Mouse (Mus musculus) midbrain, embryonic 13.5 days (tissue): ENCODE results near the gene Bphl. TPM values are rescaled to one million over a fixed set of nuclear protein-coding genes. Genes with fewer than 3 reads are reported as not detected.

Source experiments
- ATAC-seq: fragments of 200-750 bp; cut with Nextera tagmentation; 2 replicates; pipeline ENCODE4 v1.8.0; 2017; ENCODE audit warnings: mild to moderate bottlenecking, moderate TSS enrichment, moderate library complexity
- H3K27ac ChIP-seq: fragments of 300-500 bp; sonication (generic); 2 replicates; pipeline ENCODE4 v1.5.1; 2015; ENCODE audit warnings: inconsistent platforms, mild to moderate bottlenecking, moderate library complexity
- H3K27me3 ChIP-seq: fragments of 300-500 bp; sonication (generic); 2 replicates; pipeline ENCODE4 v1.6.1; 2015; ENCODE audit warnings: mild to moderate bottlenecking, inconsistent platforms
- H3K36me3 ChIP-seq: fragments of 300-500 bp; sonication (generic); 2 replicates; pipeline ENCODE4 v1.6.1; 2015; ENCODE audit warnings: mild to moderate bottlenecking, inconsistent platforms
- H3K4me1 ChIP-seq: fragments of 300-500 bp; sonication (generic); replicated peaks from 2 replicates; pipeline ENCODE4 v1.6.1; 2015; ENCODE audit warnings: inconsistent platforms
- H3K4me2 ChIP-seq: fragments of 300-500 bp; sonication (generic); replicated peaks from 2 replicates; pipeline ENCODE4 v1.6.1; 2015; ENCODE audit warnings: moderate library complexity, mild to moderate bottlenecking, inconsistent platforms
- H3K4me3 ChIP-seq: fragments of 300-500 bp; sonication (generic); replicated peaks from 2 replicates; pipeline ENCODE4 v1.5.1; 2015; ENCODE audit warnings: mild to moderate bottlenecking, inconsistent platforms
- H3K9ac ChIP-seq: fragments of 300-500 bp; sonication (generic); replicated peaks from 2 replicates; pipeline ENCODE4 v1.6.1; 2015; ENCODE audit warnings: mild to moderate bottlenecking, inconsistent platforms
- H3K9me3 ChIP-seq: fragments of 300-500 bp; sonication (generic); 2 replicates; pipeline ENCODE4 v1.6.1; 2016; ENCODE audit warnings: mild to moderate bottlenecking, inconsistent platforms
- WGBS: fragments of 180-500 bp; shearing (Covaris S2); methylation state at CpG from one replicate; pipeline ENCODE4 v1.1.7; 2015; 5-methylcytosine and 5-hydroxymethylcytosine counted together
- polyA plus RNA-seq: library from polyadenylated mRNA; unstranded; fragments of >200 nt; fragmentation: Nextera tagmentation; extraction: Ambion mirVana; gene quantifications from 2 replicates; pipeline ENCODE4 v1.2.1, GENCODE M21; 2015

Bphl gene
- polyA plus RNA-seq, 1 experiment from 2014 or later, result 36.8 TPM

DNA sequence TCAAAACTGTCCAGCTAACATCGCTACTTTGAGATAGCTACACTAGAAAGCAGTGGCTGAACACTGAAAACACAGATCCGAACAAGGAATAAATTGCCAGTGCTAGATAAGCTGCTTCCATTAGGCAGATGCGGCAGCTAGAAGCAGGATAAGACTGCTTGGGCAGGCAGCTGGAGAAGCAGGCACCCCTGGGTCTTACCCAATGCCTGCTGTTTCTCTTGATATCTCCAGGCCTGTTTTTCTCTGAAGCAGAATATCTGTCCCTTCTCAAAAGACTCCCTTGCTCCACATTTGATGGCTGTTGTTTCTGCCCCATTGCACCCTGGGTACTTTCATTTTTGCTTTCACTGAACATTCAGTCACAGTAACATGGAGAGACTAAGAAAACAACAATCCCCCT lies 63.3 kb downstream of the Bphl start:
- Histone ChIP-seq H3K9ac (no peak overlapping the region), H3K36me3 (no peaks in the 10 kb centered on the region), H3K4me1 (peaks cover 14% of the 10 kb centered on the region), H3K27ac (no peak overlapping the region), H3K9me3 (no peaks in the 10 kb centered on the region), H3K4me2 (no peak overlapping the region), H3K4me3 (no peak overlapping the region), H3K27me3 (no peaks in the 10 kb centered on the region)
- no peak for ATAC-seq
- WGBS, result 75% methylated on average over 3 of the region's 3 CpGs

DNA sequence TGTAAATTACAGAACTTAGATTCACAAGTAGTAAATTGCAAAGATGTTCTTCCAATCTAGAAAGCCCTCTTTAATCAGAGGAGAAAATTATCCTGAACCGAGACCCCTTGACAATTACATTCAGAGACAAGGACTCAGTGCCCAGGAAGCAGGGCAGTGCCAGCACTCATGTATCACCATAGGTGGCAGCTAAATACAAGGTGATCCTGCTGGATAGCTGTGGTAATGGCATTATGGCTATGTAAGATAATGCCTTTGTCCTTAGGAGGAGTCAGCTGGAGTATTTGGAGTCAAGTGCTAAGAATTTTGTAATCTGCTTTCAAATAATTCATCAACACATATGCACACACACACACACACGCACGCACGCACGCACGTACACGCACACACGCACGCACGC lies 63.9 kb downstream of the Bphl start:
- no peaks in the 10 kb centered on the region for H3K27me3 ChIP-seq
- peaks cover 10% of the 10 kb centered on the region for H3K4me1 ChIP-seq
- no peak overlapping the region for H3K4me3 ChIP-seq
- H3K9ac ChIP-seq, result no peak overlapping the region
- 92% methylated on average over 10 of the region's 10 CpGs for WGBS
- no peak overlapping the region for H3K27ac ChIP-seq
- no peaks in the 10 kb centered on the region for H3K9me3 ChIP-seq
- no peak overlapping the region for H3K4me2 ChIP-seq
- no peaks in the 10 kb centered on the region for H3K36me3 ChIP-seq
- no peak for ATAC-seq

DNA sequence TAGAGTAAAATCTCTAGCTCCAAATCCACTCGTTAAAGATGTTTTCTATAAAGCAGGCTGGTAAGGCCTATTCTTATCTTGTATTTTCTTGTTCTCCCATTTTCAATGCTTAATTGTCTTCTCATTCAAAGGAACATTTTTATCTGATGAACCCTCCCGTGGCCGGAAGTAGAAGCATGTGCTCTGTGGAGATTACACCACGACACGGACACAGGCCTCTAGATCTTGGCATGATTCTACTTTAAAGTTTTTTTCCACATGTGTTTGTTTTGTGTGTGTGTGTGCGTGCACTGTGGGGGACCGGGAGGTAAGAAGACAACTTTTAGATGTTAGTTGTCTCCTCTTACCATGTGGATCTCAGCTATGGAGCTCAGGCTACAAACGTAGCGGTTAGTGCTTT lies 64.5 kb downstream of the Bphl start:
- ATAC-seq, result no peak
- no peak overlapping the region for H3K4me2 ChIP-seq
- WGBS, result 79% methylated on average over 9 of the region's 9 CpGs
- H3K27ac ChIP-seq, result no peak overlapping the region
- H3K9me3 ChIP-seq, result no peaks in the 10 kb centered on the region
- no peaks in the 10 kb centered on the region for H3K36me3 ChIP-seq
- H3K4me1 ChIP-seq, result peaks cover 3% of the 10 kb centered on the region
- no peaks in the 10 kb centered on the region for H3K27me3 ChIP-seq
- no peak overlapping the region for H3K4me3 ChIP-seq
- no peak overlapping the region for H3K9ac ChIP-seq

DNA sequence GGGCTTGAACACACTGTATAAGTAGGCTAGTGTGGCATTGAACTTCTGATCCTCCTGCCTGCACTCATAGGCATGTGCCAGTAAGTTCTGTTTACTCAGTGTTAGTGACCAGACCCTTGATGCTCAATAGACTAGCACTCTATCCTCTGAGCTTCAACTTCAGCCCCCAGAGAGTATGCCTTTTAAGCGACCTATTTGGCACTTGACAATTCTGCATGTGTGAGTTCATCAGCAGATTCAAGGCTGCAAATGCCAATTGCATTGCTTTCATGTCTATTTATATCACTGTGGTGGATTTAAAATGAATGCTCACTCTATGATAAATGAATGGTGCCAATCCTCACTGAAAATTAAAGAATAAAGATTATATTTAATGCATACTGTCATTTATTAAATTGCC lies 68.0 kb downstream of the Bphl start:
- Histone ChIP-seq H3K9ac (no peak overlapping the region), H3K4me1 (peaks cover 8% of the 10 kb centered on the region; the same call in 1 of the 2 replicates), H3K27me3 (no peaks in the 10 kb centered on the region), H3K4me2 (no peak overlapping the region), H3K9me3 (no peaks in the 10 kb centered on the region), H3K27ac (no peak overlapping the region), H3K36me3 (no peaks in the 10 kb centered on the region), H3K4me3 (no peak overlapping the region)
- ATAC-seq, result no peak
- WGBS, result 78% methylated on average over 1 of the region's 1 CpGs

DNA sequence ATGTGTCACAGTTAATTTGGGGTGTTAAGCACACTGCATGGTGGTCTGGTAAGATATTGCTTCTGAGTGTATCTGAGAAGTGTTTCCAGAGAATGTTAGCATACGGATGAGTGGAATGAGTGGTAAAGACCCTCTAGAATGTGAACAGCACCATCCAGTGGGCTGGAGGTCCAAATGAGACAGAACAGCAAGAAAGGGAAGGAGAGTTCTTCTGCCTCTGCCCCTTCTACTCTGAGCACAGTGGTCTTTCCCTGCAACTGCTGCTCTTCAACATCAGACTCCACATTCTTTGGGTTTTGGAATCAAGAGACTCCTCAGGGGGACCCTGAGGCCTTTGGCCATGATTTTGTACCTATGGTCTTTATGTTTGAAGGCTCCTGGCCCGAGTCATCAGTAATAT lies 68.9 kb downstream of the Bphl start:
- WGBS, result 92% methylated on average over 2 of the region's 2 CpGs
- H3K27me3 ChIP-seq, result no peaks in the 10 kb centered on the region
- no peak overlapping the region for H3K27ac ChIP-seq
- no peaks in the 10 kb centered on the region for H3K9me3 ChIP-seq
- peaks cover 8% of the 10 kb centered on the region; the same call in 1 of the 2 replicates for H3K4me1 ChIP-seq
- no peaks in the 10 kb centered on the region for H3K36me3 ChIP-seq
- no peak overlapping the region for H3K4me2 ChIP-seq
- H3K9ac ChIP-seq, result no peak overlapping the region
- no peak overlapping the region for H3K4me3 ChIP-seq
- no peak for ATAC-seq

DNA sequence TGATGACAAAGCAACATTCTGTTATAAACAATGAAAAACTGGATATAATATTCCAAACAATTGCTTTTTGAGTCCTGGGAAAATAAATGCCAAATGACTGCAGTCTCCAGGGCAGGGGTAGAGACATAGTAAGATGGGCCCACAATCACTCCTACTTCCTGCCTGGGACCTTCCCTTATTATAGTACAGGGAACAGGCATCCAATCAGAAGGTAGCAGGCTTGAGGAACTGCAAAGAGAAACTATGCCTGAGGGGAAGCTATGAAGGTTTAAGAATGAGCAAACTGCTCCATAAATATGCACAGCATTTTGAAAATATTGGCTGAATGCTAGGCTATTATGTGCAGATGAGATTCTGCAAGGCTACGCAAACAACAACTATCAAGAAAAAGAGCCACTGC lies 69.6 kb downstream of the Bphl start:
- Histone ChIP-seq H3K27me3 (no peaks in the 10 kb centered on the region), H3K4me2 (no peak overlapping the region), H3K36me3 (no peaks in the 10 kb centered on the region), H3K27ac (no peak overlapping the region), H3K4me1 (peaks cover 8% of the 10 kb centered on the region; the same call in 1 of the 2 replicates), H3K4me3 (no peak overlapping the region), H3K9ac (no peak overlapping the region), H3K9me3 (no peaks in the 10 kb centered on the region)
- no peak for ATAC-seq
- WGBS, result 100% methylated on average over 1 of the region's 1 CpGs

DNA sequence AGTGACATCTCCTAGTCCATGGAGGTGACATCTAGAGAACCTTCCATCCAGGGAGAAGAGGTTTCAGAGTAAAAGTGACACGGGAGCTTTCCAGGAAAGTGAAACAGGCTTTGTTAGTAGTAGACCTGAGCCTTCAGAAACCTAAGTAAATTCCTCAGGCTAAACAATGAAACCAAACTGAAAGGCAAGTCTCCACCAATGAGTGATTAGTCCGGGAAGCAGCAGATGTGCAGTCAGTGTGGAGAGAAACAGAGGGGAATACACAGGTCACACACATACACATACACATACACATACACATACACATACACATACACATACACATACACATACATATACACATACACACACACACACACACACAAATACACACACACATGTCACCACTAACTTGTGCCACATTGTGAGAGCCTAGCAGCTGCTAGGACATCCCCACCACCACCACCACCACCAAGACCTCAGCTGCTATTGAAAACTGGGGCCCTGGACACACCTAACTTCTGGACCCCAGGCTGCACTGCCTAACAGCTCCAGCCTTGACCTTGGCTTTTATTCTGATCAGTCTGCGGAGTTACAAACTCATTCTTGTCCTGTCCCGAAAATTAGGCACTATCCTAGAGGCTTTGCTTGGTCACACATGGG lies 71.8 kb downstream of the Bphl start:
- WGBS, result 57% methylated on average over 4 of the region's 4 CpGs
- Histone ChIP-seq H3K27ac (no peak overlapping the region), H3K4me1 (peaks cover 8% of the 10 kb centered on the region; the same call in 1 of the 2 replicates), H3K9me3 (no peaks in the 10 kb centered on the region), H3K9ac (no peak overlapping the region), H3K4me2 (no peak overlapping the region), H3K27me3 (no peaks in the 10 kb centered on the region), H3K36me3 (no peaks in the 10 kb centered on the region), H3K4me3 (no peak overlapping the region)
- ATAC-seq, result no peak

DNA sequence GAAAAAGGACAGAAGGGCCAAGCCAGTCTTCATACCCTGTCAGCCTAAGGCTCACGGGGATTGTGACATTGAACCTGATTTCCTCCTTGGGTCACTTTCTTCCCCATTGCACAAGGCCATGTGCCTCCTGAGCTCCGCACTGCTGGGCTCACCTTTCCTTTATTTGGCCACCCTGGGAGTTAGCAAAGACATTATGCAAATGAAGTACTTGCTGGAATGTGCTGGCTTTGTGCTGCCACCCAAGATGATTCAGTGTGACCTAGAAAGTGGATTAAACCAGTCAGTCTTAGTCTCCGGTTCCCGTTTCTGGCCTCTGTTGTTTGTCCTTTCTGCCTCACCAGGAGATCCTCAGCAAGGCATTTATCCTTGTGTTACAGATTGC lies 72.3 kb downstream of the Bphl start:
- H3K4me1 ChIP-seq, result peaks cover 8% of the 10 kb centered on the region; the same call in 1 of the 2 replicates
- ATAC-seq, result no peak
- WGBS, result 13% methylated on average over 4 of the region's 4 CpGs

DNA sequence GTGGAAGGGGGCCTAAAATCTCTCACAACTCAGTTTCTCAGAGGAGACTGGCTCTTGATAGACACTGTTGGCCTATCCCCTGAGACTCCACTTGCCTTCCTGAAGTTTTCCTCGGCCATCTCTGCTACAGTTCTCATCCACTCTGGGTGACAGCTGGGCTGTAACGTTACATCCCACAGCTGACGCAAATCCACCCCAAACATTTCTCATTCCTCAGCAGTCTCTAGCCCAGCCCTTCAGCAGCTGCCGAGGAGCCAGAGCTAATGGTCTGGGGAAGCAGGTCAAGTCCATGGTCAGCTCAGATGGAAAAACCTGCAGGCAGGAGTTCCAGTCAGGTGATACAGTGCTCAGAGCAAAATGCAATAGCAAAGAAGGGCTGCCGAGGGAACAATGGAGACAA lies 73.6 kb downstream of the Bphl start:
- WGBS, result 74% methylated on average over 5 of the region's 5 CpGs
- no peak overlapping the region for H3K27ac ChIP-seq
- H3K4me1 ChIP-seq, result peaks cover 8% of the 10 kb centered on the region; the same call in 1 of the 2 replicates
- no peaks in the 10 kb centered on the region for H3K36me3 ChIP-seq
- no peaks in the 10 kb centered on the region for H3K9me3 ChIP-seq
- H3K4me3 ChIP-seq, result no peak overlapping the region
- H3K4me2 ChIP-seq, result no peak overlapping the region
- H3K27me3 ChIP-seq, result no peaks in the 10 kb centered on the region
- no peak overlapping the region for H3K9ac ChIP-seq
- ATAC-seq, result no peak

More for the DNA sequence above, 72.3 kb downstream of the Bphl start:
- Histone ChIP-seq H3K4me3 (no peak overlapping the region), H3K27me3 (no peaks in the 10 kb centered on the region), H3K36me3 (no peaks in the 10 kb centered on the region), H3K4me2 (no peak overlapping the region), H3K27ac (no peak overlapping the region), H3K9ac (no peak overlapping the region), H3K9me3 (no peaks in the 10 kb centered on the region)

DNA sequence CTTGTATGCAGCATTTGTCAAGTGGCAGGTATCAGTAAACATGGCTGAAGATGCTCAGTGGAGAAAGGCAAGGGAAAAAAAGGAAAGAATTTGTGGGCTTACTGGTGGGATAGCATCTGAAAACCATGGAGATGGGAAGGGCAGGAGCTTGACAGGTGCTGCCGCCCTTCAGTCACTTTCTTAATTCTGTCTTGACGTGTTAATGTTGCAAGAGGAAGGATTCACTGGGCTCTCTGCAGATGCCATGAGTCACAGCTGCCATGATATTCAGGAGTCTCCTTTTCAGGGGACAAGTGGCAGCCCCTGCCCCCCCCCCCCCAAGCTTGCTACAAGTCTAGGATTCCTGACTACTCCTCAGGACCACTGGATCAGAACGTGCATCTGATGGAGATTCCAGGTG lies 74.5 kb downstream of the Bphl start:
- Histone ChIP-seq H3K4me1 (peaks cover 8% of the 10 kb centered on the region; the same call in 1 of the 2 replicates), H3K9ac (no peak overlapping the region), H3K27ac (no peak overlapping the region), H3K36me3 (no peaks in the 10 kb centered on the region), H3K4me3 (no peak overlapping the region), H3K27me3 (no peaks in the 10 kb centered on the region), H3K9me3 (no peaks in the 10 kb centered on the region), H3K4me2 (no peak overlapping the region)
- 86% methylated on average over 3 of the region's 3 CpGs for WGBS
- no peak for ATAC-seq

DNA sequence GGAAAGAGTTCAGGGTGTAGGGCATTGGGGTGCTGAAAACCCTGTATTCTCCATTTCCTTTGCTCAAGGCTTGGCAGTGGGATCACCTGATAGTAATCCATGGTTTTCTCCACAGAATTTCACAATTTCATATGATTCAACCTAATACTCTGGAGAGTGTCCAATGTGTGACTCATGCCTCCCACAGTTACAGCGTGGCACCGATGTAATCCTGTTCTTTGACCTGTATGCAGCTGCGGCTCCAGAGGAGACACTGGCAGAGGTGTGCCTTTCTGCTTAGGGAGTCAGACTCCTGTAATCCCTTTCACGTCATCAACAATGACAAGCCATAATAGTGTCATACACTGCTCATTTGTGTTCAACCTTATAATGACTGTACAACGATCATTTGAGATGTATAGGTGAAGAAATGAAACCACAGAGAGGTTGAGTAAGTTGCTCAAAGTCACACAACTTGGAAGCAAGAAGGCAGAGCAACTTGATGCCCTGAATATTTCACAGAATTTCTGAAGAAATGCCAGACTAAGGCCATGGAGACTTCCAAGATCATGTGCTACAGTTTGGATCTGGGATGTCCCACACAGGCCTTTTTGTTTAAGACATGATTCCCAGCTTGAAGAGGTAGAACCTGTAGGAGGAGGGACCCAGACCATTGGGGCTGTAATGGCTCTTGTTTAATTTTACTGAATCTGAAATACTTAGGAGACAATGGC lies 75.1 kb downstream of the Bphl start:
- Histone ChIP-seq H3K4me2 (no peak overlapping the region), H3K4me3 (no peak overlapping the region), H3K9ac (no peak overlapping the region), H3K27me3 (no peaks in the 10 kb centered on the region), H3K9me3 (no peaks in the 10 kb centered on the region), H3K4me1 (peaks cover 8% of the 10 kb centered on the region; the same call in 1 of the 2 replicates), H3K27ac (no peak overlapping the region), H3K36me3 (no peaks in the 10 kb centered on the region)
- 93% methylated on average over 5 of the region's 5 CpGs for WGBS
- no peak for ATAC-seq

DNA sequence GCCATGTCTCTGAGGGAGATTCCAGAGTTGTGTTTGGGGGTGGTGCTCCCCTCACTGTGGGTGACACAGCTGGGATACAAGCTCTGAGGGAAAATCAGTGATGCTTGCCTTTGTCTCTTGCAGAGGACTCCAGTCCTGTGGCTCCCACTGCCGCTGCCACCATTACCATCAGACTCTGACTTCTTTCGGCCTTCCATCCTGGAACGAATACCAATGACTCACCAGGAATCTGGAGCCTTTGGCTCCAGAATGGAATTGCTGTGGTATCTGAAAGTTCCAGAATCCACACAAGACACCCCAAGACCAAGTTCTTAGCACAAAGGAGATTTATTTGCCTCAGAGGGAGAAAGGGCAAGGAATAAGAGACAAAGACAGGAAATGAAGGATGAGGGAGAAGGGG lies 75.7 kb downstream of the Bphl start:
- Histone ChIP-seq H3K27ac (no peak overlapping the region), H3K4me3 (no peak overlapping the region), H3K4me2 (no peak overlapping the region), H3K9me3 (no peaks in the 10 kb centered on the region), H3K4me1 (peaks cover 8% of the 10 kb centered on the region; the same call in 1 of the 2 replicates), H3K9ac (no peak overlapping the region), H3K27me3 (no peaks in the 10 kb centered on the region), H3K36me3 (no peaks in the 10 kb centered on the region)
- ATAC-seq, result no peak
- 85% methylated on average over 3 of the region's 3 CpGs for WGBS
